Mouse (Mus musculus): ENCODE results near the gene Atp2a2. TPM values are rescaled to one million over a fixed set of nuclear protein-coding genes. Genes with fewer than 3 reads are reported as not detected.

The Atp2a2 gene
- total and polyA plus RNA-seq, 3 experiments: 39.8 to 74.4 (median 73.6) TPM

- ATAC-seq (ENCODE audit: extremely low read depth, insufficient number of reproducible peaks, low FRiP score, poor library complexity, severe bottlenecking): no peak
- H3K36me3 ChIP-seq (replicated peaks): peaks cover 91% of the 10 kb centered on the region
- no peak overlapping the region for H3K4me3 ChIP-seq (ENCODE audit: low read depth, low read length)
- H3K27me3 ChIP-seq (ENCODE audit: insufficient read depth, low read length): no peaks in the 10 kb centered on the region
- no peak for TF ChIP-seq TAL1 (conservative IDR thresholded peaks at IDR 0.05; ENCODE audit: low read depth, low read length)
- no peak for TF ChIP-seq POLR2AphosphoS5 (IDR thresholded peaks at IDR 0.05; ENCODE audit: insufficient replicate concordance, low read depth, low read length)
- no peak for TF ChIP-seq GATA1 (IDR thresholded peaks at IDR 0.05; ENCODE audit: borderline replicate concordance, low read length)
- TF ChIP-seq CTCF (IDR thresholded peaks at IDR 0.05; ENCODE audit: low read depth, low read length): no peak
- no peak for TF ChIP-seq GATA2 (IDR thresholded peaks at IDR 0.05; ENCODE audit: borderline replicate concordance, low read depth, low read length)
- DNase-seq (ENCODE audit: low spot score): no peak
- no peaks in the 10 kb centered on the region for H3K9me3 ChIP-seq (replicated peaks)
- no peaks in the 10 kb centered on the region for H3K4me1 ChIP-seq (ENCODE audit: insufficient read depth, low read depth, low read length)
Measured at GRCm38 (mm10) chr5:122454442-122454841, 47.6 kb downstream of the Atp2a2 start.

GRCm38 (mm10) chr5:122453188-122453587 is 48.8 kb downstream of the Atp2a2 start:
- H3K36me3 ChIP-seq (replicated peaks): peaks cover 89% of the 10 kb centered on the region

GRCm38 (mm10) chr5:122452194-122452593 is 49.8 kb downstream of the Atp2a2 start:
- DNase-seq (ENCODE audit: low spot score): no peak
- ATAC-seq (ENCODE audit: extremely low read depth, insufficient number of reproducible peaks, low FRiP score, poor library complexity, severe bottlenecking): no peak
- TF ChIP-seq POLR2AphosphoS5 (IDR thresholded peaks at IDR 0.05; ENCODE audit: insufficient replicate concordance, low read depth, low read length) (0 out of 2 replicates have a peak, but pooled peaks have one; percentile 23), TAL1 (conservative IDR thresholded peaks at IDR 0.05; ENCODE audit: low read depth, low read length) (no peak)
- no peaks in the 10 kb centered on the region for H3K27me3 ChIP-seq (ENCODE audit: insufficient read depth, low read length)
- H3K9me3 ChIP-seq (replicated peaks): no peaks in the 10 kb centered on the region
- H3K36me3 ChIP-seq (replicated peaks): peaks cover 86% of the 10 kb centered on the region
- no peaks in the 10 kb centered on the region for H3K4me1 ChIP-seq (ENCODE audit: insufficient read depth, low read depth, low read length)
- no peak overlapping the region for H3K4me3 ChIP-seq (ENCODE audit: low read depth, low read length)

More at GRCm38 (mm10) chr5:122453188-122453587, 48.8 kb downstream of the Atp2a2 start:
- Histone ChIP-seq H3K4me1 (ENCODE audit: insufficient read depth, low read depth, low read length) (no peaks in the 10 kb centered on the region), H3K4me3 (ENCODE audit: low read depth, low read length) (no peak overlapping the region), H3K9me3 (replicated peaks) (no peaks in the 10 kb centered on the region), H3K27me3 (ENCODE audit: insufficient read depth, low read length) (no peaks in the 10 kb centered on the region)
- TF ChIP-seq TAL1 (conservative IDR thresholded peaks at IDR 0.05; ENCODE audit: low read depth, low read length): no peak
- no peak for TF ChIP-seq POLR2AphosphoS5 (IDR thresholded peaks at IDR 0.05; ENCODE audit: insufficient replicate concordance, low read depth, low read length)
- TF ChIP-seq GATA1 (IDR thresholded peaks at IDR 0.05; ENCODE audit: borderline replicate concordance, low read length): no peak
- no peak for TF ChIP-seq CTCF (IDR thresholded peaks at IDR 0.05; ENCODE audit: low read depth, low read length)
- no peak for TF ChIP-seq GATA2 (IDR thresholded peaks at IDR 0.05; ENCODE audit: borderline replicate concordance, low read depth, low read length)
- ATAC-seq (ENCODE audit: extremely low read depth, insufficient number of reproducible peaks, low FRiP score, poor library complexity, severe bottlenecking): no peak
- no peak for DNase-seq (ENCODE audit: low spot score)

GRCm38 (mm10) chr5:122451324-122451723 is 50.7 kb downstream of the Atp2a2 start:
- no peaks in the 10 kb centered on the region for H3K27me3 ChIP-seq (ENCODE audit: insufficient read depth, low read length)
- no peaks in the 10 kb centered on the region for H3K4me1 ChIP-seq (ENCODE audit: insufficient read depth, low read depth, low read length)
- no peak for TF ChIP-seq POLR2AphosphoS5 (IDR thresholded peaks at IDR 0.05; ENCODE audit: insufficient replicate concordance, low read depth, low read length)
- no peak for TF ChIP-seq TAL1 (conservative IDR thresholded peaks at IDR 0.05; ENCODE audit: low read depth, low read length)
- TF ChIP-seq GATA1 (IDR thresholded peaks at IDR 0.05; ENCODE audit: borderline replicate concordance, low read length): no peak
- no peak for TF ChIP-seq GATA2 (IDR thresholded peaks at IDR 0.05; ENCODE audit: borderline replicate concordance, low read depth, low read length)
- no peak for TF ChIP-seq CTCF (IDR thresholded peaks at IDR 0.05; ENCODE audit: low read depth, low read length)
- no peak overlapping the region for H3K4me3 ChIP-seq (ENCODE audit: low read depth, low read length)
- no peaks in the 10 kb centered on the region for H3K9me3 ChIP-seq (replicated peaks)
- H3K36me3 ChIP-seq (replicated peaks): peaks cover 86% of the 10 kb centered on the region
- DNase-seq (ENCODE audit: low spot score) (no peak), ATAC-seq (ENCODE audit: extremely low read depth, insufficient number of reproducible peaks, low FRiP score, poor library complexity, severe bottlenecking) (no peak)

DNA sequence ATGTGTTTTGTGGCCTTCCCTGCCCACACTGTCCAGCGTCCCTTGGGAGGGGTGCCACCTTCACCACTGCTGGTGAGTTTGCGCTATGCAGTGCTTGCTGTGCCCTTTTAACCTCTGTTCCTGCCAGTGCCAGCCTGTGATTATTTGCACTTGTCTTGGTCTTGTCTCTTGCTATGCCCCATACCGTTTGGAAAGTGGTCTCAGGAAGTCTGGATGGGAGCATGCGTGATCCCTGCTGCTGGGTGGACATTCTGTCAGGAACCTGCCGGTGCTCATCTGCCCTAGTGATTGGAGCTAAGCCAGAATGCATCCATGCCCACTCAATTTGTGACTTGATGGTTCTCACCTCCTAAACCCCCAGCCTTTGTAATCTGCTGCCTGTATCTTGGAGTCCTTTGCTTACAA is 51.1 kb downstream of the Atp2a2 start:
- Histone ChIP-seq H3K36me3 (replicated peaks) (peaks cover 86% of the 10 kb centered on the region), H3K27me3 (ENCODE audit: insufficient read depth, low read length) (no peaks in the 10 kb centered on the region), H3K4me3 (ENCODE audit: low read depth, low read length) (no peak overlapping the region), H3K9me3 (replicated peaks) (no peaks in the 10 kb centered on the region), H3K4me1 (ENCODE audit: insufficient read depth, low read depth, low read length) (no peaks in the 10 kb centered on the region; the same call in 1 of the 2 replicates)
- TF ChIP-seq CTCF (IDR thresholded peaks at IDR 0.05; ENCODE audit: low read depth, low read length) (no peak), POLR2AphosphoS5 (IDR thresholded peaks at IDR 0.05; ENCODE audit: insufficient replicate concordance, low read depth, low read length) (0 out of 2 replicates have a peak, but pooled peaks have one; percentile 18)
- no peak for DNase-seq (ENCODE audit: low spot score)
- ATAC-seq (ENCODE audit: extremely low read depth, insufficient number of reproducible peaks, low FRiP score, poor library complexity, severe bottlenecking): no peak

- no peaks in the 10 kb centered on the region for H3K27me3 ChIP-seq (ENCODE audit: insufficient read depth, low read length)
- no peaks in the 10 kb centered on the region for H3K9me3 ChIP-seq (replicated peaks)
- DNase-seq (ENCODE audit: low spot score) (no peak), ATAC-seq (ENCODE audit: extremely low read depth, insufficient number of reproducible peaks, low FRiP score, poor library complexity, severe bottlenecking) (no peak)
- no peak overlapping the region for H3K4me3 ChIP-seq (ENCODE audit: low read depth, low read length)
- peaks cover 3% of the 10 kb centered on the region; the same call in 1 of the 2 replicates for H3K4me1 ChIP-seq (ENCODE audit: insufficient read depth, low read depth, low read length)
- TF ChIP-seq GATA1 (IDR thresholded peaks at IDR 0.05; ENCODE audit: borderline replicate concordance, low read length) (no peak), GATA2 (IDR thresholded peaks at IDR 0.05; ENCODE audit: borderline replicate concordance, low read depth, low read length) (no peak), POLR2AphosphoS5 (IDR thresholded peaks at IDR 0.05; ENCODE audit: insufficient replicate concordance, low read depth, low read length) (no peak), CTCF (IDR thresholded peaks at IDR 0.05; ENCODE audit: low read depth, low read length) (no peak), TAL1 (conservative IDR thresholded peaks at IDR 0.05; ENCODE audit: low read depth, low read length) (no peak)
- peaks cover 86% of the 10 kb centered on the region for H3K36me3 ChIP-seq (replicated peaks)
Measured at GRCm38 (mm10) chr5:122449946-122450345, 52.1 kb downstream of the Atp2a2 start.

- TF ChIP-seq GATA2 (IDR thresholded peaks at IDR 0.05; ENCODE audit: borderline replicate concordance, low read depth, low read length) (no peak), CTCF (IDR thresholded peaks at IDR 0.05; ENCODE audit: low read depth, low read length) (no peak), GATA1 (IDR thresholded peaks at IDR 0.05; ENCODE audit: borderline replicate concordance, low read length) (no peak), POLR2AphosphoS5 (IDR thresholded peaks at IDR 0.05; ENCODE audit: insufficient replicate concordance, low read depth, low read length) (no peak; the same call in 1 of the 2 replicates), TAL1 (conservative IDR thresholded peaks at IDR 0.05; ENCODE audit: low read depth, low read length) (no peak)
- peaks cover 86% of the 10 kb centered on the region for H3K36me3 ChIP-seq (replicated peaks)
- DNase-seq (ENCODE audit: low spot score): no peak
- H3K9me3 ChIP-seq (replicated peaks): no peaks in the 10 kb centered on the region
- H3K4me3 ChIP-seq (ENCODE audit: low read depth, low read length): no peak overlapping the region
- no peak for ATAC-seq (ENCODE audit: extremely low read depth, insufficient number of reproducible peaks, low FRiP score, poor library complexity, severe bottlenecking)
- peaks cover 3% of the 10 kb centered on the region; the same call in 1 of the 2 replicates for H3K4me1 ChIP-seq (ENCODE audit: insufficient read depth, low read depth, low read length)
- no peaks in the 10 kb centered on the region for H3K27me3 ChIP-seq (ENCODE audit: insufficient read depth, low read length)
Measured at GRCm38 (mm10) chr5:122448869-122449268, 53.2 kb downstream of the Atp2a2 start.
